Mouse (Mus musculus): ENCODE measurements around the gene H60b. TPM values are rescaled to one million over a fixed set of nuclear protein-coding genes. Genes with fewer than 3 reads are reported as not detected.

The H60b gene
- total and polyA plus RNA-seq, 2 experiments from 2014 or later, result 0.15 to 1.0 TPM

GRCm38 (mm10) chr10:22301641-22302040, 143.3 kb downstream of the H60b start:
- no peak for TF ChIP-seq CTCF (IDR thresholded peaks at IDR 0.05; ENCODE audit: low read depth)
- no peak overlapping the region for H3K4me3 ChIP-seq (ENCODE audit: low read depth, low read length)

GRCm38 (mm10) chr10:22302344-22303057, 144.1 kb downstream of the H60b start:
- DNase-seq, result no peak
- H3K9me3 ChIP-seq (ENCODE audit: low read length), result no peaks in the 10 kb centered on the region
- no peak overlapping the region for H3K27ac ChIP-seq (ENCODE audit: low read depth, low read length)
- WGBS, result 79% methylated on average over 5 of the region's 5 CpGs
- no peaks in the 10 kb centered on the region for H3K27me3 ChIP-seq (ENCODE audit: insufficient read depth, low read length)
- H3K4me1 ChIP-seq (ENCODE audit: insufficient read depth), result no peaks in the 10 kb centered on the region
- no peak overlapping the region for H3K9ac ChIP-seq
- no peak for TF ChIP-seq CTCF (IDR thresholded peaks at IDR 0.05; ENCODE audit: low read depth)
- no peak overlapping the region for H3K4me3 ChIP-seq (ENCODE audit: low read depth, low read length)
- ATAC-seq, result no peak
- H3K36me3 ChIP-seq (ENCODE audit: insufficient read depth), result no peaks in the 10 kb centered on the region
- no peak overlapping the region for H3K4me2 ChIP-seq (ENCODE audit: low read depth)

More at GRCm38 (mm10) chr10:22301641-22302040, 143.3 kb downstream of the H60b start:
- H3K27ac ChIP-seq (ENCODE audit: low read depth, low read length), result no peak overlapping the region
- no peak overlapping the region for H3K4me2 ChIP-seq (ENCODE audit: low read depth)
- 77% methylated on average over 1 of the region's 1 CpGs for WGBS
- DNase-seq, result no peak
- no peaks in the 10 kb centered on the region for H3K9me3 ChIP-seq (ENCODE audit: low read length)
- H3K4me1 ChIP-seq (ENCODE audit: insufficient read depth), result no peaks in the 10 kb centered on the region
- no peak for ATAC-seq
- H3K36me3 ChIP-seq (ENCODE audit: insufficient read depth), result no peaks in the 10 kb centered on the region
- no peak overlapping the region for H3K9ac ChIP-seq
- H3K27me3 ChIP-seq (ENCODE audit: insufficient read depth, low read length), result no peaks in the 10 kb centered on the region

GRCm38 (mm10) chr10:22303736-22304135, 145.3 kb downstream of the H60b start:
- Histone ChIP-seq H3K27ac (ENCODE audit: low read depth, low read length) (no peak overlapping the region), H3K4me1 (ENCODE audit: insufficient read depth) (no peaks in the 10 kb centered on the region), H3K36me3 (ENCODE audit: insufficient read depth) (no peaks in the 10 kb centered on the region), H3K4me2 (ENCODE audit: low read depth) (no peak overlapping the region), H3K9me3 (ENCODE audit: low read length) (no peaks in the 10 kb centered on the region), H3K9ac (no peak overlapping the region), H3K4me3 (ENCODE audit: low read depth, low read length) (no peak overlapping the region), H3K27me3 (ENCODE audit: insufficient read depth, low read length) (no peaks in the 10 kb centered on the region)
- WGBS, result 90% methylated on average over 6 of the region's 6 CpGs
- no peak for TF ChIP-seq CTCF (IDR thresholded peaks at IDR 0.05; ENCODE audit: low read depth)
- DNase-seq, result no peak
- ATAC-seq, result no peak

- Histone ChIP-seq H3K27ac (ENCODE audit: low read depth, low read length) (no peak overlapping the region), H3K4me2 (ENCODE audit: low read depth) (no peak overlapping the region), H3K27me3 (ENCODE audit: insufficient read depth, low read length) (no peaks in the 10 kb centered on the region), H3K4me3 (ENCODE audit: low read depth, low read length) (no peak overlapping the region), H3K9me3 (ENCODE audit: low read length) (no peaks in the 10 kb centered on the region), H3K36me3 (ENCODE audit: insufficient read depth) (no peaks in the 10 kb centered on the region), H3K4me1 (ENCODE audit: insufficient read depth) (no peaks in the 10 kb centered on the region), H3K9ac (no peak overlapping the region)
- 87% methylated on average over 4 of the region's 4 CpGs for WGBS
- no peak for TF ChIP-seq CTCF (IDR thresholded peaks at IDR 0.05; ENCODE audit: low read depth)
- no peak for DNase-seq
- 0 out of 2 replicates have a peak, but pooled peaks have one; percentile 20 for ATAC-seq
Measured at GRCm38 (mm10) chr10:22305801-22306200, 147.4 kb downstream of the H60b start.

- no peaks in the 10 kb centered on the region for H3K27me3 ChIP-seq (ENCODE audit: insufficient read depth, low read length)
- no peak for ATAC-seq
- no peak overlapping the region for H3K27ac ChIP-seq (ENCODE audit: low read depth, low read length)
- no peak overlapping the region for H3K9ac ChIP-seq
- no peaks in the 10 kb centered on the region for H3K36me3 ChIP-seq (ENCODE audit: insufficient read depth)
- TF ChIP-seq CTCF (IDR thresholded peaks at IDR 0.05; ENCODE audit: low read depth), result no peak
- no peak overlapping the region for H3K4me3 ChIP-seq (ENCODE audit: low read depth, low read length)
- H3K4me1 ChIP-seq (ENCODE audit: insufficient read depth), result no peaks in the 10 kb centered on the region
- no peaks in the 10 kb centered on the region for H3K9me3 ChIP-seq (ENCODE audit: low read length)
- no peak for DNase-seq
- H3K4me2 ChIP-seq (ENCODE audit: low read depth), result no peak overlapping the region
- WGBS, result 73% methylated on average over 4 of the region's 4 CpGs
Measured at GRCm38 (mm10) chr10:22306452-22306851, 148.1 kb downstream of the H60b start.

- no peak for ATAC-seq
- H3K9me3 ChIP-seq (ENCODE audit: low read length), result no peaks in the 10 kb centered on the region
- no peak overlapping the region for H3K4me2 ChIP-seq (ENCODE audit: low read depth)
- DNase-seq, result no peak
- H3K9ac ChIP-seq, result no peak overlapping the region
- H3K36me3 ChIP-seq (ENCODE audit: insufficient read depth), result no peaks in the 10 kb centered on the region
- H3K4me3 ChIP-seq (ENCODE audit: low read depth, low read length), result no peak overlapping the region
- no peak overlapping the region for H3K27ac ChIP-seq (ENCODE audit: low read depth, low read length)
- 83% methylated on average over 1 of the region's 1 CpGs for WGBS
- no peaks in the 10 kb centered on the region for H3K4me1 ChIP-seq (ENCODE audit: insufficient read depth)
- H3K27me3 ChIP-seq (ENCODE audit: insufficient read depth, low read length), result no peaks in the 10 kb centered on the region
- no peak for TF ChIP-seq CTCF (IDR thresholded peaks at IDR 0.05; ENCODE audit: low read depth)
Measured at GRCm38 (mm10) chr10:22308221-22308620, 149.8 kb downstream of the H60b start.

- no peaks in the 10 kb centered on the region for H3K4me1 ChIP-seq (ENCODE audit: insufficient read depth)
- 91% methylated on average over 2 of the region's 2 CpGs for WGBS
Measured at GRCm38 (mm10) chr10:22322858-22323257, 164.5 kb downstream of the H60b start.

More at GRCm38 (mm10) chr10:22322858-22323257, 164.5 kb downstream of the H60b start:
- no peak overlapping the region for H3K4me3 ChIP-seq (ENCODE audit: low read depth, low read length)
- no peak overlapping the region for H3K9ac ChIP-seq
- ATAC-seq (no peak), DNase-seq (no peak)
- no peaks in the 10 kb centered on the region for H3K27me3 ChIP-seq (ENCODE audit: insufficient read depth, low read length)
- TF ChIP-seq CTCF (IDR thresholded peaks at IDR 0.05; ENCODE audit: low read depth), result no peak
- H3K36me3 ChIP-seq (ENCODE audit: insufficient read depth), result no peaks in the 10 kb centered on the region
- no peak overlapping the region for H3K27ac ChIP-seq (ENCODE audit: low read depth, low read length)
- H3K9me3 ChIP-seq (ENCODE audit: low read length), result no peaks in the 10 kb centered on the region
- no peak overlapping the region for H3K4me2 ChIP-seq (ENCODE audit: low read depth)

Other genes with a start within 250 kb of the H60b start
- not detected in 2 replicates for gene 4930444G20Rik, start 90.5 kb upstream of the H60b start, total RNA-seq (2014; rRNA removed)
- not detected in 2 replicates for gene 4930444G20Rik, start 90.5 kb upstream of the H60b start, polyA plus RNA-seq (2015; fragmentation: Nextera tagmentation; extraction: Ambion mirVana)
- not detected in 2 replicates for gene E030030I06Rik, start 9.3 kb upstream of the H60b start, total RNA-seq (2014; rRNA removed)
- 1.5 and 1.7 TPM in 2 replicates for gene E030030I06Rik, start 9.3 kb upstream of the H60b start, polyA plus RNA-seq (2015; fragmentation: Nextera tagmentation; extraction: Ambion mirVana)
- gene Raet1e, start within 50 bp of the H60b start, total RNA-seq (2014; rRNA removed), result 0.85 TPM in 1 of 2 replicates, not detected in the other
- 0.16 and 0.52 TPM in 2 replicates for gene Raet1e, start within 50 bp of the H60b start, polyA plus RNA-seq (2015; fragmentation: Nextera tagmentation; extraction: Ambion mirVana)
- gene Raet1d, start 202.0 kb downstream of the H60b start, total RNA-seq (2014; rRNA removed), result 0.76 and 0.77 TPM in 2 replicates
- 0.19 and 0.59 TPM in 2 replicates for gene Raet1d, start 202.0 kb downstream of the H60b start, polyA plus RNA-seq (2015; fragmentation: Nextera tagmentation; extraction: Ambion mirVana)

Measured in forebrain, postnatal 0 days (tissue).